Comparison of ENCODE assay signal across 13 mouse cellular contexts in the genomic region with DNA sequence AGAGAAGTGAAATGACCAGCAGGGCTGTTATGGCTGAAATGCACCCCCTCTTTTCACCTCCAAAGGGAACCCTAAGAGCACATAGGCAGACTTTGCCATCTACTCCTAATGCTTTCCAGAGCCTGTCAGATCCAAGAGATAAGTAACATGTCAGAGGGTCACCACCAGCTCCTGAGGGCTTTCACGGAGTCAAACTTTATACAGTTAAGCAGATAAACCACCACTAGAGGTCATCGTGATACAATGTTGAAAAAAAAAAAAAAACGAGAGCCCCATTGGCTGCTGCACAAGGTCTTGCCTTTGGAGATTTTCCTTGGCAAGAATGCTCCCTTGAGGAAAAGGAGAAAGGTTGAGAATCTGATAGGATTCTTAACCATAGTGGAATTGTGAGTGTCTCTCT. TPM values are rescaled to one million over a fixed set of nuclear protein-coding genes. Genes with fewer than 3 reads are reported as not detected.
DNase-seq lines count a peak whose midpoint lies in the region; ATAC-seq lines count a peak whose summit lies in the region.
"Had no signal": no experiment of that assay in that cellular context is flagged by ENCODE, and none has a peak within 500 bp of the region (broad histone marks: within the 10 kb centered on the region; RNA-seq: fewer than 3 reads in every experiment).

No protein-coding gene starts in this region.

- no peaks in the 10 kb centered on the region for H3K9me3 ChIP-seq in hindbrain, embryonic 11.5 days (ENCODE audit: control insufficient read depth, low read length)
- H3K9me3 ChIP-seq in hindbrain, embryonic 10.5 days = no peaks in the 10 kb centered on the region
- H3K9me3 ChIP-seq in embryonic facial prominence, embryonic 11.5 days (replicated peaks; ENCODE audit: control insufficient read depth, low read length) = no peaks in the 10 kb centered on the region
- H3K9me3 ChIP-seq: hindbrain, embryonic 13.5 days; neural tube, embryonic 13.5 days had no signal

- WGBS in hindbrain, embryonic 11.5 days = 1% methylated on average over 3 of the region's 3 CpGs
- 2% methylated on average over 3 of the region's 3 CpGs for WGBS in hindbrain, embryonic 10.5 days
- WGBS in embryonic facial prominence, embryonic 11.5 days = 2% methylated on average over 3 of the region's 3 CpGs

- no peak overlapping the region for H3K4me3 ChIP-seq in hindbrain, embryonic 11.5 days (ENCODE audit: low read depth, low read length)
- no peak overlapping the region for H3K4me3 ChIP-seq in hindbrain, embryonic 10.5 days
- H3K4me3 ChIP-seq in embryonic facial prominence, embryonic 11.5 days (ENCODE audit: low read depth, low read length) = no peak overlapping the region
- H3K4me3 ChIP-seq: hindbrain, embryonic 13.5 days; neural tube, embryonic 13.5 days had no signal

- no peak overlapping the region for H3K27ac ChIP-seq in hindbrain, embryonic 11.5 days (ENCODE audit: low read depth, low read length)
- no peak overlapping the region for H3K27ac ChIP-seq in hindbrain, embryonic 10.5 days
- H3K27ac ChIP-seq in embryonic facial prominence, embryonic 11.5 days (replicated peaks; ENCODE audit: low read depth, low read length) = no peak overlapping the region
- H3K27ac ChIP-seq: hindbrain, embryonic 13.5 days; neural tube, embryonic 13.5 days had no signal

- no peaks in the 10 kb centered on the region for H3K36me3 ChIP-seq in hindbrain, embryonic 11.5 days (ENCODE audit: control insufficient read depth, insufficient read depth, low read length)
- H3K36me3 ChIP-seq in hindbrain, embryonic 10.5 days = no peaks in the 10 kb centered on the region
- H3K36me3 ChIP-seq in embryonic facial prominence, embryonic 11.5 days (replicated peaks; ENCODE audit: control insufficient read depth, insufficient read depth, low read depth, low read length) = no peaks in the 10 kb centered on the region
- H3K36me3 ChIP-seq: hindbrain, embryonic 13.5 days; neural tube, embryonic 13.5 days had no signal

- no peak overlapping the region for H3K4me2 ChIP-seq in hindbrain, embryonic 11.5 days (replicated peaks; ENCODE audit: low read depth, low read length)
- H3K4me2 ChIP-seq in embryonic facial prominence, embryonic 11.5 days (ENCODE audit: low read depth, low read length) = no peak overlapping the region
- H3K4me2 ChIP-seq: hindbrain, embryonic 13.5 days had no signal

- peak; percentile 14 for DNase-seq in hindbrain, embryonic 11.5 days (ENCODE audit: low spot score)
- no peak for DNase-seq in hindbrain, embryonic 10.5 days (ENCODE audit: low spot score)
- peak; percentile 59 for DNase-seq in 3T3-L1 (ENCODE audit: low read depth, low spot score)
- DNase-seq in MEL-GATA-1-ER (ENCODE audit: extremely low read depth, low read depth) = peak; percentile 7
- peak; percentile 68 for DNase-seq in embryonic facial prominence, embryonic 11.5 days (ENCODE audit: low spot score)
- no peak for DNase-seq in adrenal gland, adult 8-10 months
- no peak for DNase-seq in left cerebral cortex, adult 9 months (ENCODE audit: low spot score in 2 of 2)
- no peak for DNase-seq in adrenal gland, postnatal 10 days
- DNase-seq: gastrocnemius, postnatal 25 days; layer of hippocampus, postnatal 36 days had no signal

- H3K27me3 ChIP-seq in hindbrain, embryonic 11.5 days (ENCODE audit: control insufficient read depth, insufficient read depth, low read length) = no peaks in the 10 kb centered on the region
- H3K27me3 ChIP-seq in hindbrain, embryonic 10.5 days (ENCODE audit: insufficient read depth, poor library complexity, severe bottlenecking) = peaks cover 14% of the 10 kb centered on the region
- no peaks in the 10 kb centered on the region for H3K27me3 ChIP-seq in embryonic facial prominence, embryonic 11.5 days (ENCODE audit: control insufficient read depth, insufficient read depth, low read length)

- ATAC-seq in hindbrain, embryonic 11.5 days (ENCODE audit: low FRiP score) = no peak
- no peak for ATAC-seq in embryonic facial prominence, embryonic 11.5 days (replicated peaks; ENCODE audit: insufficient number of reproducible peaks, low FRiP score, low TSS enrichment, low read depth)

- H3K4me1 ChIP-seq in hindbrain, embryonic 11.5 days (replicated peaks; ENCODE audit: control insufficient read depth, insufficient read depth, low read length) = 0 out of 2 replicates have a peak, but pooled peaks cover 2% of the 10 kb centered on the region
- H3K4me1 ChIP-seq in hindbrain, embryonic 10.5 days (replicated peaks) = peaks cover 43% of the 10 kb centered on the region
- H3K4me1 ChIP-seq in embryonic facial prominence, embryonic 11.5 days (ENCODE audit: control insufficient read depth, insufficient read depth, low read length) = no peaks in the 10 kb centered on the region

- H3K9ac ChIP-seq in hindbrain, embryonic 11.5 days (ENCODE audit: low read depth, low read length) = no peak overlapping the region
- H3K9ac ChIP-seq in embryonic facial prominence, embryonic 11.5 days (replicated peaks; ENCODE audit: low read length) = no peak overlapping the region
- H3K9ac ChIP-seq: hindbrain, embryonic 13.5 days; neural tube, embryonic 13.5 days had no signal

RNA-seq across cellular contexts. Expression of gene Chrnb4, which starts 1.8 kb away (rescaled TPM):
- 3.2 and 3.9 TPM in 2 replicates for polyA plus RNA-seq in hindbrain, embryonic 11.5 days (2014; fragmentation: Nextera tagmentation; extraction: Ambion mirVana)
- 3.2 and 4.4 TPM in 2 replicates for polyA plus RNA-seq in hindbrain, embryonic 10.5 days (2016; fragmentation: Nextera tagmentation; extraction: Ambion mirVana)
- 0.79 and 1.7 TPM in 2 replicates for polyA plus RNA-seq in embryonic facial prominence, embryonic 11.5 days (2014; fragmentation: Nextera tagmentation; extraction: Ambion mirVana)
- 10 to 100 TPM; 11.0 to 22.1 (median 12.2) TPM for total RNA-seq in adrenal gland, adult 8-10 months (2022)
- total RNA-seq in adrenal gland, postnatal 10 days (2021) = 1 to 10 TPM; 4.8 to 9.5 TPM

RNA-seq across cellular contexts. Expression of gene Chrna3, which starts 20.4 kb away (rescaled TPM):
- polyA plus RNA-seq in hindbrain, embryonic 11.5 days (2014; fragmentation: Nextera tagmentation; extraction: Ambion mirVana) = 25.0 and 26.4 TPM in 2 replicates
- 13.7 and 17.3 TPM in 2 replicates for polyA plus RNA-seq in hindbrain, embryonic 10.5 days (2016; fragmentation: Nextera tagmentation; extraction: Ambion mirVana)
- polyA plus RNA-seq in embryonic facial prominence, embryonic 11.5 days (2014; fragmentation: Nextera tagmentation; extraction: Ambion mirVana) = 4.4 and 6.5 TPM in 2 replicates
- total RNA-seq in adrenal gland, adult 8-10 months (2022) = 10 to 100 TPM; 15.0 to 38.6 (median 22.9) TPM
- total RNA-seq in adrenal gland, postnatal 10 days (2021) = 10 to 100 TPM in 1 of 2 experiments, 1 to 10 TPM in 1; 9.4 to 14.5 TPM
- total RNA-seq: gastrocnemius, postnatal 25 days had no signal
- polyA plus RNA-seq: spleen, adult 2 months had no signal

Comparison
In these comparisons a context has a peak if more than half of its experiments do, and no peak if none do; other contexts are left out.
1. DNase-seq: peak in hindbrain, embryonic 11.5 days (single experiment), 3T3-L1 (single experiment), MEL-GATA-1-ER (single experiment) and embryonic facial prominence, embryonic 11.5 days (single experiment); none in hindbrain, embryonic 10.5 days (single experiment), adrenal gland, adult 8-10 months (single experiment), left cerebral cortex, adult 9 months (0 of 2) and adrenal gland, postnatal 10 days (single experiment).